Mouse (Mus musculus): ENCODE data around the gene Sycn.

Gene Sycn

DNA sequence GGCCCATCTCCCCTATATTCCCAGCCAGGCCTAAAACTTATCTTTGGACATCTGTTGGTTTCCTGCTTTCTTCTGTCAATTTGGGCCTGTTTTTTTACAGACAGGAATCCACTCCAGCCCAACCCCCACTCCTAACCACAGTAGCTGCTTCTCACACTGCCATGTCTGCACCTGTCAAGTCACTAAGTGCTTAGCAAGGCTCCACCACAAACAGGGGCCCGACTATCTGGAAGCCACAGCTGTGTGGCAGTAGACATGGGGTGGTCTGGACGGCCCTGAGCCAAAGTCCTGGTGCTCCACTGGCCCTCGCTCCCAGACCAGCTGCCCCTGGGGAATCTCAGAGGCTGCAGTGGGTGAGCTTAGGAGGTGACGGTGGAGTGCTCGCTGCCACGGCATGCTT lies 17.0 kb downstream of the Sycn start:
- intact Hi-C loops (cut with DNase I) = no loop called here

DNA sequence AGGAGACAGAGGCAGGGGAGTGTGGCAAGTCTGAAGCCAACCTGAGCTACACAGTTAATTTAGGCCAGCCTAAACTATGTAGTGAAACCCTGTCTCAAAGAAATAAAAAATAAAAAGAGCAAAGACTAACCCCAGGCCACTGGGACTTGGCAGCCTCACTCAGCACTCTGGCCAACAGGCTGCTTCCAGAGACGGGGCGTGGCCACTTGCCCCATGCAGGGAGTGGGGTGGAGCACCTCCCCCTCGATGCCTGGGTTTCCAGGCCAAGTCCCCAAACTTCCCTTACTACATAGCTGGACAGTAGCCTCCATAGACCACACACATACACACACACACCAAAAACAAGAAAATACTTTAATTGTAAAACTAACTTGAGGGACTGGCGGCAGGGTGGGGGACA lies 17.8 kb downstream of the Sycn start:
- intact Hi-C loops (cut with DNase I) = no loop called here

DNA sequence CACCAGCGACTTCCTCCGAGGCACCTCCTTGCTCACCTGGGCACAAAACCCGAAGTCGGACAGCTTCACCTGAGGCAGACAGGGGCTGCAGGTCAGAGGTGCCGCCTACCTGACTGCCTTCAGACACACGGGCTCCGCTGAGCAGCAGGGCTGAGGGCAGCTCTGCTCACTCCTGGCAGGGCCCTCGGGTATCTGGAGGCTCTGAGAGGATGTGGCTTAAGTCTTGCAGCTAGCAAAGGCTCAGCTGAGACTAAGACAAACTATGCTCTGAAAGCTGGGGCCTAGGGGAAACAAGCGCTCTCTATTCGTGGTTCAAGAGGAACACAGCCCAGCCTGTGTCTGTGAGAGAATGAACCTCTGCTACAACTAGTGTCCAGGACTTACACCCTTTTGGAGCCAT lies 20.2 kb downstream of the Sycn start:
- intact Hi-C loops (cut with DNase I) = no loop called here

DNA sequence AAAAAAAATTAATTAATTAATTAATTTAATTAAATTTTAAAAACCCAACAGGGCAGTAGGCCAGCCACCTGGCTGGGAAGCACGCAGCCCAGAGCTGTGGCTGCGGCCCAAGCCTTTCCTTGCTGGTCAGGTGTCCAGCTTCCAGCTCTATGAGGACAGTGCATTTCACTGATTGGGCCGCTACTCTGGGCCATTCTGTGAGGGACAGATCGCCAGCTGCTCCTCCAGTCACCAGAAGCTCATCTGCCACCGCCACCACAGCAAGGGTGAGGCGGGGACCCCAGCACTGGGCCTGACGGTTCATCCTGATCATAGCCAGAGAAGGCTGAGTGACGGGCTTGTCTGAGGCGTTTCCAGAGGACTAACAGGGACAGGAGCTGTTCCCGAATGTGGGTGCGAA lies 21.3 kb downstream of the Sycn start:
- intact Hi-C loops (cut with DNase I) = no loop called here

DNA sequence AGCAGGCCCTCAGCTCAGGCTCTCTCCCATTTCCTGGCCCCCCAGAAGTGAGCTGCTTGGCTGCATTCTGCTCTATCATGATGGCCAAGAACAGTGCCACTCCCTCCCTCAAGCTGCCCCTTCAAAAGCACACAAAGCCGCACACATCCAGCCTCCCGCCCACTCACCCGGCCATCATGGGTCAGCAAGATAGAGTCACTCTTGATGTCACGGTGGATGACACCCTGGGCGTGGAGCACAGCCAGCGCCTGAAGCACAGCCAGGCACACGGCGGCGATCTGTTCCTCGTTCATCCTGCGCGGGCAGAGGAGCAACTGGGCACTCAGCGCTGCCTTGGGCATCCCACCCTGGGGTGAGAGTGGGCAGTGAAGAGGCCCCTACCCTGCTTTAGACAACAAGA lies 21.7 kb downstream of the Sycn start:
- intact Hi-C loops (cut with DNase I) = no loop called here

DNA sequence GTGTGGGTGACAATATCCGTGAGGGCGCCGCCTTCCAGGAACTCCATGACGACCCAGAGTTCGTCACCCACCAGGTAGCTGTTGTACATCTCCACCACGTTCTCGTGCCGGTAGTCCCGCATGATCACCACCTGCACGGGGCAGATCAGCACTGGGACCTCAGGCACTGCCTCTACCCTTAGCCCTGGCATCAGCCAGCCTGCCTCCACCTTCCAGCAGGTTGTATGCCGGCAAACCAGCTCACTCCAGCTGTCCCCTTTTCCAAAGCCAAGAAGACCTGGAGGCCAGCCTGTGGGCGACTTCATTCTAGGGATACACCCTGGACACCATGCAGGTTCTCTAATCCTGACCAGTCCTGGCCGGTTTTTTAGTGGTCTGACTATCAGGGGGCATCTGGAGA lies 22.3 kb downstream of the Sycn start:
- intact Hi-C loops (cut with DNase I) = no loop called here

DNA sequence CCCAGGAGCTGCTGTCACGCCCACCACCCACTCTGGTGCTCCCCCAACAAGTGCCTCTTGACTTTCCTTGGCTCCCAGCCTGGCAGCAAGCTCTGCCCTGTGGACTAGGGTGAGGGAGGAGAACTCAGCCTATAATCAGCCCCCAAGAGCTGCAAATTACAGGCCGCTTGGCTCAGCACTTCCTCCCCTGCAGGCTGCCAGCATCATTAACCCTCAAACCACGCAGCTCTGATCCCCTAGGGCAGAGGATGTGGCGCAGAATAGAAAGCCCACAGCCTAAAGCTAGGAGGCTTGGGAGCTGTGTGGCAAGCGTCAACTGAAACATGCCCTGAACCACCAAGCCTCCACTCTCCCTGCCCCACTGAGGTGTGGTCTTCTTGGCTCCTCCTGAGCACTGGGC lies 24.7 kb downstream of the Sycn start:
- intact Hi-C loops (cut with DNase I) = no loop called here

DNA sequence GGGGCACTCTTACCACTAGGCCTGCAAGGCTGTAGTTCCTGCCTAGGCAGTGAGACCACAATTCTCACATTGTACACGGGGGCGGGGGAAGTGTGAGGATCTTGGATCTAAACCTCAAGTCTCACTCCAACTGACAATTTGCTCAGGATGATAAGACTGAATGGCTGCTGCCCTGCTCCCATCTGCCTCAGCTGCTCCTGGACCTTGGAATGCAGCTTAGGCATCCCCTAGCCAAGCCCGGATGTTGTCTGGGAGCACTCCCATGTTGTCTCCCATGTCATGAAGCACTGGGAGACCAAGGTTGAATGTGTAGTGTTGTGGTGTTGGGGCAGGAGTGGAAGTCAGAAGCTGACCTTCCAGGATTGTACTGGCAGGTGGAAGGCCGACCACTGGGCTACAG lies 26.9 kb downstream of the Sycn start:
- intact Hi-C loops (cut with DNase I) = no loop called here

DNA sequence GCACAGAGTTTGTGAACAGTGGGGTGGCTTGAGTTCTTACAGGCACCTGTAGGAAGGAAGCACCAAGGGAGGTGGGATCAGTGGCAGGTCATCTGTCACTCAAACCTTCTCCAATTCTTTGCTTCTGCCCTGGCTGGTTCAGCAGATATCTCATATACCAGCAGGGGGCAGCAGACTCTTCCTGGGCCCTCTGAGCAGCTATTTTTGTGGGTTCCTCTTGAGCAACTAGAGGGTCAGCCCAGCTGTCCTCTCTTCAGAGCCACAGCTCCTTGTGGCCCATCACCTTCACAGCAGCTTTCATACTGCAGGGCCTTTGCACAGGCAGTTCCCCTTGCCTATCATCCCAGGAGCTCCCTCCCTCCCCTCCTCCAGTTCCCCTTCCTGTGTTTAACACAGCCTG lies 27.6 kb downstream of the Sycn start:
- intact Hi-C loops (cut with DNase I) = loop anchor here (1.0 kb wide), 1 partner anchor 33 kb away; no protein-coding TSS in a partner anchor

DNA sequence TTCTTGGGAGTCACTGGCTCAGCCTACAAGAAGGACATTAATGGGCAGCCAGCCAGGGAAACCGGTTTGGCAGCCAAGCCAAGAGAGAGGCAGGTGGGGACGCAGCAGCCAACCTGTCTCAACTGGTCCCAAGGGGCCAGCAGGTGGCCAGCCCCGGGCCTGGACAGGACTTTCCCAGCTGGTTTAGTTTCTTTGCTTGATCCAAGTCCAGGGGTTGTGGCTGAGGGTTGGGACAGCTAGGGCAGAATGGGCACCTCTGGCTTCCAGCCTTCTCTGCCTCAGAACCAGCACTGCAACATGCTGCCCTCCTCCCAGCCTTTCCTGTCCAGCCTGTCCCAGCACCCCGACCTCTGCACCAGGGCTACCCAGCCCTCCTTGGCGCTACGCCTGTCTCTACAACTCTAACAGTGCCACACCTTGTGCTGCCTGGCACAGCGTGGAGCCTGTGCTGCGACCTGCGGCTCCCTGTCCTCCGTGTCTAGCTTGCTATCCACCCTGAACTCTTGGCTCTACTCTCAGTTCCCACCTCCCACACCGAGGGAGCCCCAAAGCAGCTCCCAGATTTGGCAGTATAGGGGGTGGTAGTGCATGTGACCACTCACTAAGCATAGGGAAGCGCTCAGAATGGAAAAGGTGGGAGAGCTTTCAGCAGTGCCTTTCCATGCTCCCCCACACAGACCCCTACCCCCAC lies 29.8 kb downstream of the Sycn start:
- intact Hi-C loops (cut with DNase I) = no loop called here

DNA sequence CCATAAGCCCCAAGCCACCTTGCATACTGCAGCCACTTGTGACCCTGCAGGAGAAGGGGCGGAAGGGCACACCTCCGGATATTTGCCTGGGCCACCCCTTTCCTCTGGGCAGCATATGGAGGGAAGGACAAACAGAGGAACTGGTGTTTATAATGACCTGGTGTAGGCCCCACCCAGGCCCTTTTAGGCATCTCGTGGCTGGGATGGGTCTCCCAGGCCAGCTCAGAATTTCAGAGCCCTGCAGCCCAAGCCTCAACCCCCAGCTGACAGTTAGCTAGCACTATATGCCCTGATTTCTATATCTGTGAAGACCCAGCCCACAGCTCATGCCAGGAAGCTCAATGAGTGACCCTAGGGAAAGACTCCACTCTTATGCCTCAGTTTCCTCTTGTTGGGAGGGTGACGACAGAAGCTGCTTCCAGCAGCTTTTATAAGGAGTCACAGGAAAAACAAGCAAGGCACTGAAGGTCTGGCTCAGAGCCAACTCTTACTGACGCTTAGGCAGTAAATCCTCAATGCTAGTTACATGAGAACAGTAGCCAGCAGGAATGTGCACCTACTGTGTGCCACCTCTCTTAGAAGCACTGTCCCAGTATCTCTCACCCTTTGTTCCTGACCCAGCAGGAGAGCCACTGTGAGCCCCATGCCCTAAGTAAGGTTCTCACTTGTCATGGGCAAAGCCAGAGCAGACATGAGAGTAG lies 30.4 kb downstream of the Sycn start:
- intact Hi-C loops (cut with DNase I) = no loop called here

DNA sequence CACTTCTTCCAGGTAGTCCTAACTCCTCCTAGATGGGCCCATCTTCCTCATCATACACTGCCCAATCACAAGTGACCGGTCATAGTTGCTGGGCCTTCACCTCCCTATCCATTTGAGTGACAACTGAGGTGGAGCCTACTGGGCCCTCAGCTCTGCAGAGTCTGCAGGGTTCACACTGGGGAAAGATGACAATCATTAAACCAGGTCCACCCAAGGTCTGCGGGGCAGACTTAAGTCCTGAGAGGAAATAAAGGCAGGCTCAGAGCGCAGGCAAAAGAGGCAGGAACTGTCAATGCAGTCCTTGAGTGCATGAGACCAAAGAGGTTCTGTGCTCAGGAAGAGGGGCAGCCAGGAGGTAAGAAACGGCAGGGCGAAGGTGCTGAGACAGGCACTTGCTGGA lies 32.0 kb downstream of the Sycn start:
- intact Hi-C loops (cut with DNase I) = no loop called here

DNA sequence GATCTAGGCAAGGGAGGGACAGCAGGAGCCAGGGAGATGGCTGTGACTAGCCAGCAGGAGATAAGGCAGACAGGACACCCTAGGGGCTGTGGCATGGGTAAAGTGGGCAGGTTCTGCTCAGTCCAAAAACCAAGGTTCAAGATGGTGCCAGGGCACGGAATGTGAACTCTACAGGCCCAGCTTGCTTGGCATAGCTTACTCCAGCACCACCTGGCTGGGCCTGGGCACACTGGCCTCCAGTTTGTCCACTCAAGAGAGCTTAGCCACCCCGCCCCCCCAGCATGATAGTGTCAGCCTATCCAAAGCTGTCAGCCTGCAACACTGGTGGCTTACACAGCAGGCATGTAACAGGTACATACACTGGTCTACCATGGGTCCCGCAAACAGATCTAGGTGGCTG lies 32.6 kb downstream of the Sycn start:
- intact Hi-C loops (cut with DNase I) = no loop called here

DNA sequence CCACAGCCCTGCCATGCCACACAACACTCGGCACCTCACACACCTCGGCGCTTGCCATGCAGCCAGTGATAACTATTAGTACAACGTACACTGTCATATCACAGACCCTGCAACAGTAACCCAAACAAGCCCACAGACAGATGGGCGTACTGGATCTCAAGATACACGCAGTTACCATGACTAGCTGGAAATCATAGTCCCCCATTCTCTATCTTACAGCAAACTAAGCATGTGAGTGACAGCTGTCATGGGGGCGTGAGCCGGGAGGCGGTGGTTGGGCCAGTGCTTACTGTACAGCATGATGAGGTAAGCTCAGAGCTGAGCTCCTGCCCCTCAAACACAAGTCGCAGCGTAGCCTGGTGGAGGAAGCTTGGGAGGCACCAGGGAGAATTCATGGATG lies 34.9 kb downstream of the Sycn start:
- intact Hi-C loops (cut with DNase I) = no loop called here

DNA sequence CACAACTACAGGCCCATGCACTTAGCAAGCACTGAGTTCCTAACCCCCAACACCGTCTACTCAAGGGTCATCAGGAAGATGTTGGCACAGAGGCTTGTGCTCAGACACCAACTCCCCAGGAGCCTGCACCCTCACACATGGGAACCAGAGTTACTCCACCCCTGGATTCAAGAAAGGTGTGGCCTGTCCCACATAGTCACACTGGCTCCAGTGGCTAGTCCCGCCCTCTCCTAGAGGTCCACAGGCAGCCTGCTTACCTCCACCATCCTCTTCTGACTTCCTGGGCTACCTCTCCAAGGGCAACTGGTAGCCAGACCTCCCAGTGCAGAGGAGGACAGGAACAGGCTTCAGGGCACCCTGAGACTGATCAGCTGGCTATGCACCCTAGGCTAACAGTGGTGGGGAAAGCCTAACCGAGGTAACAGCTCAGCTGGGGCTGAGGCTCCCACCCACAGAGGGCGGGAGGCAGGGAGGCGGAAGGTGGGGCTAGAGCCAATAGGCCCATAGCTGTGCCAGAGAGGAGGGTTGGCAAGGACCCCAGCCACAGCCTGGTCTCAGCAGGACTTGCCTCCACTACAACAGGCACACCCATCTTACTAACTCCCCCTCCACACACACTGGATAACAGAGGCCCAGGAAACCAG lies 35.7 kb downstream of the Sycn start:
- intact Hi-C loops (cut with DNase I) = no loop called here

DNA sequence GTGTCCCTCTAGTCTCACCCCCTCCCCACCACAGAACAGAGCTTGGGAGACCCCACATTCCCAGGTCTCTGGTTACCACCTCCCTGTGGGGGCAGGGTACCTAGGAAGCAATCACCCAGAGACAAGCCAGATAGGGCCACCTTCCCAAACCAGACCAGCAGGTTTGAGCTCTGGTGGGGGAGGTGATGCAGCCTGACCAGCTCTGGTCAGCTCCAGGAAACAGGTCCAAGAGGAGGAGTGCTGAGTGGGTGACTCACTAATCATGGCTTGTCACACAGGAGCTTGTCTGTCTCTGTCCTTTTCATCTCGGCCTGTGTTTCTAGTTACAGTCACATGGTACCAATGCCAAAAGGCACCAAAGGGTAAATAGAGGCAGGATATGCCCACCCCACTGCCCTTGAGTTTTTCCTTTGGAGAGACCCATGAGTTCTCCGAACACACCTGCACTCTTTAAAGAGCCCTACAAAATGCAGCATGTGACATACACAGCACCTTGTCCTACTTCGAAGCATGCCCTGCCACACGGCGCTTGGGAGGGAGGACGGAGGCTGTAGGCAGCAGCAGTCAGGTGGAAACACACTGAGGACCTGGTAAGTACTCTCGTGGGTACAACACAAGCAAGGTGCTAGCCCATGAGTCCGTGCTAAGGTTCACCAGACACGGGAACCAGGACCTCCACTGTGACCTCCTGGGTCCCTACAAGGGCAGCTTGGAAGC lies 37.3 kb downstream of the Sycn start:
- intact Hi-C loops (cut with DNase I) = no loop called here

DNA sequence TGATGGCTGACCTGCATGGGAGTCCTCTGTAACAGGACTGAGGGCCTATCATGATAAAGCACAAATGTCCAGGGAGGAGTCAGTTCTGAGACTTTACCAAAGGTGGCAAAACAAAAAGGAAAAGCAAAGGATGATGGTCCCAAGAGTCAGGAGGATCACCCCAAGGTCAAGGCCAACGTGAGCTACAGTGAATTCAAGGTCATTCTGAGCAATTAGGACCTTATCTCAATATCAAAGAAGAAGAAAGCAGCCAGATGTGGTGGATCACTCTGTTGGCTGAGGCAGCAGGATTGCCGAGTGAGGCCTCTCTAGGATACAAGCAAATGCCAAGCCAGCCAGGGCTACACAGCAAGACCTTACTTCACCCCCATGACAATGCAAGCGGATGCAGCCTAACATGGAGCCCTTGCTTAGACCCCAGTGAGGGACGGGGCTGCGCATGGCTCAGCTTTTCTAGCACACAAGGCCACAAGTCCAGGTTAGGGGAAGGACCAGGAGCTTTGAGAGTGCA lies 37.9 kb downstream of the Sycn start:
- intact Hi-C loops (cut with DNase I) = no loop called here

DNA sequence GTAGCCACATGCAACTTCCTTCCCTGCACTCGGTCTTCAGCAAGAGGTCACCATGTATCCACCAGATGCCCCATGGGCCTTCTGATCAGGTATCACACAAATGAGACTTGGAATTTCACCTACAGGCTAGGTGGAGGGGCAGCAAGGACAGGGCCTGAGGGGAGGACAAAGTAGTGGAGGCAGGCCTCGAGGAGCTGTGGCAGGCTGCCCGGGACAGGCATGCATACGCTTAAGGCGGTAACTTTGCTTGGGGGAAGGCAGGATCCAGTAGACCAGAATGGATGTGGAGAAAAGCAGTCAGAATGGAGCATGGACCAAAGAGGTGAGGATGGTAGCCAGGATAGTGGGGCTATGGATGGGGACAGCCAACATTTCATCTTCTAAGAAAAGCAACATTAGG lies 39.1 kb downstream of the Sycn start:
- intact Hi-C loops (cut with DNase I) = no loop called here

DNA sequence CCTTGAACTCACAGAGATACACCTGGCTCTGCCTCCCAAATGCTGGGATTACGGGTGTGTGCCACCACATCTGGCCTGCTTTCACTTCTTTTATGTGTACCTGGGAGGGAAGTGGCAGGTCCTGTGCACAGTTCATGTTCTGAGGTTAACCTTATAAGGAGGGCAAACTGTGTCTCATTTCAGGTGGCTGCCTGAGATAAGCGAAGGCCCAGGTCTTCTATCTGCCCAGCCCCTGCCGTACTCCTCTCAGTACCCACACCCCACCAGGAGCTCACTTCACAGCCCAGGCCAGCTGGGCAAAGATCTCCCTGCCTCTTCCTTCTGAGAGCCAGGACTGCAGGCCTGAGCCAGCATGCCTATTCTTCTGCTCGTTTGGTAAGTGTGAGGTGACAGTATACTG lies 41.0 kb downstream of the Sycn start:
- intact Hi-C loops (cut with DNase I) = no loop called here

DNA sequence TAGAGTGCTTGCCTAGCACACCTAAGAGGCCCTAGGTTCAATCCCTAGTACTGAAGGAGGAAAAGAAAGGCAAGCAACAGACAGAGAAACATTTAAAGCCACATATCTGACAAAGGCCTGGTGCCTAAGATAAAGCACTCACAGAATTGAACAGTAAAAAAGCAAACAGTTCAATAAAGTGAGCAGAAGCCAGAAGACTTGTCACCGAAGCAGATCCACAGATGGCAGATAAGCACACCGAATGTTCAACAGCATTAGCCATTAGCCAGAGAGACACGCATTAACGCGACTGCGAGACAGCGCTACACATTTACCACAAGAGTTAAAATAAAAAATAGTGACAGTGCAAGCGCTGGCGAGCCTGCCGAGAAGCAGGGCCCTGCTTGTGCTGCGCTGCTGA lies 42.2 kb downstream of the Sycn start:
- intact Hi-C loops (cut with DNase I) = no loop called here

DNA sequence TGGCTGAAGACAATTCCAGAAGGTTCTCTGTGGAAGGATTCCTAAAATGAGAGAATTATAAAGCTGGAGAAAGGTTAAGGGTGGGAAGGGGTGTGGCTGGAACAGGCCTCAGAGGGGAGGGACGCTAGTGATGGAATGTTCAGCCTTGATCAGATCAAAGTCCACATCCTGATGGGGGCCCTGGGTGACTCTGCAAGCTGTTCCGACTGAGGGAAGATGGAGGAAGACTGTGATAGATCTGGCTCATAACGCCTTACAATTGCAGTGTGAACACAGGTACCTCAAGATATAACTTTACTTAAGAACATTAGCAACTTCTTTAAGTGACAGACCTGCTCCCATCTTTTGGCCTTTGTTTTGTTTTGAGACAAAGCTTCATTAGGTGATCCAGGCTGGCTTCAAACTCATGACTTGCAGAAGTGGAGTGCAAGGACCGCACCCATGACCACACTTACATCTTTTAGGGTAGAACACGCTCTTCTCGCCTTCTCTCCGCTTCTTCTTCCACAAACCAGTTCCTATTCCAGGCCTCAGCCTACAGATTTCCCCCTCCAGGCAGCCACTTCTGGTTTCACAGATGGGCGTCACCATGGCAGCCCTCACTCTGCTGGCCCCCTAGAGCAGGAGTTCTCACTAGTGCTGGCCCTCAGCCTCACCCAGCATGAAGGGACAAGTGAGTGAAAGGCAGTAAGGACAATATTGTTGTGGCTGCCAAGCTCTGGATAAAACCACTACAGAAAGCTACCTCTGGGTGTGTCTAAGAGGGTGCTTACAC lies 43.1 kb downstream of the Sycn start:
- intact Hi-C loops (cut with DNase I) = no loop called here

All from adrenal gland (tissue).